In genomic region chr10:24609146-24609545, GRCm38 (mm10) we compare ENCODE assay signal across 16 mouse cellular contexts. TPM values are rescaled to one million over a fixed set of nuclear protein-coding genes. Genes with fewer than 3 reads are reported as not detected.
"Had no signal": no experiment of that assay in that cellular context is flagged by ENCODE, and none has a peak within 500 bp of the region (broad histone marks: within the 10 kb centered on the region; RNA-seq: fewer than 3 reads in every experiment).

No protein-coding gene starts in this region.

- H3K36me3 ChIP-seq: neural tube, embryonic 15.5 days; stomach, embryonic 15.5 days had no signal

- H3K9me3 ChIP-seq: neural tube, embryonic 15.5 days; stomach, embryonic 15.5 days had no signal

- DNase-seq: retina, postnatal 1 day; right cerebral cortex, adult 18-20 months; right cerebral cortex, postnatal 14 days; right cerebral cortex, postnatal 25 days; right cerebral cortex, postnatal 4 days; spleen, adult 18-20 months; thymus, adult 18-20 months; thymus, adult 2 months; thymus, postnatal 14 days; thymus, postnatal 25 days; thymus, postnatal 36 days; thymus, postnatal 4 days had no signal

- H3K27me3 ChIP-seq: neural tube, embryonic 15.5 days; stomach, embryonic 15.5 days had no signal

- H3K4me2 ChIP-seq: neural tube, embryonic 15.5 days; stomach, embryonic 15.5 days had no signal

- H3K4me1 ChIP-seq: neural tube, embryonic 15.5 days; stomach, embryonic 15.5 days had no signal

- H3K9ac ChIP-seq: neural tube, embryonic 15.5 days; stomach, embryonic 15.5 days had no signal

- H3K4me3 ChIP-seq: neural tube, embryonic 15.5 days; stomach, embryonic 15.5 days had no signal

- H3K27ac ChIP-seq: neural tube, embryonic 15.5 days; stomach, embryonic 15.5 days; stomach, postnatal 0 days had no signal

RNA-seq across cellular contexts. Expression of gene Ccn2, which starts 13.9 kb away (rescaled TPM):
- total RNA-seq: neutrophil, adult 5-6 weeks had no signal
